Mouse (Mus musculus): ENCODE results near the gene Mmp13. TPM values are rescaled to one million over a fixed set of nuclear protein-coding genes. Genes with fewer than 3 reads are reported as not detected.
"Not testable (repeated sequence)": the region's sequence is repeated elsewhere in the genome, so short reads cannot be mapped to it uniquely, and the experiment has no call there.

Gene Mmp13
- polyA plus RNA-seq (2017; shearing (Covaris generic)): not detected

- no peak for ATAC-seq
These were observed at the start of gene Mmp13 for GRCm38 (mm10) chr9:7272214-7272613. Gene Mmp13 (plus strand): TSS chr9:7272514.

GRCm38 (mm10) chr9:7238619-7239018, 33.7 kb upstream of the Mmp13 start:
- ATAC-seq: no peak

- ATAC-seq: peak; percentile 96
These were observed 32.3 kb upstream of the Mmp13 start for GRCm38 (mm10) chr9:7239967-7240366.

- ATAC-seq: no peak
These were observed 19.3 kb upstream of the Mmp13 start for GRCm38 (mm10) chr9:7252797-7253654.

- ATAC-seq: no peak
These were observed 10.6 kb upstream of the Mmp13 start for GRCm38 (mm10) chr9:7261667-7262066.

- no peak for ATAC-seq
These were observed 2.2 kb upstream of the Mmp13 start for GRCm38 (mm10) chr9:7270071-7270470.

GRCm38 (mm10) chr9:7282565-7283302, 10.4 kb downstream of the Mmp13 start:
- ATAC-seq: no peak

- not testable (repeated sequence) for ATAC-seq
These were observed 11.0 kb downstream of the Mmp13 start for GRCm38 (mm10) chr9:7283303-7283684.

- ATAC-seq: no peak
These were observed 17.2 kb downstream of the Mmp13 start for GRCm38 (mm10) chr9:7289501-7289900.

GRCm38 (mm10) chr9:7289901-7290300, 17.6 kb downstream of the Mmp13 start:
- no peak for ATAC-seq

GRCm38 (mm10) chr9:7292132-7292531, 19.8 kb downstream of the Mmp13 start:
- no peak for ATAC-seq

GRCm38 (mm10) chr9:7331847-7332246, 59.5 kb downstream of the Mmp13 start:
- ATAC-seq: no peak

Other genes with a start within 250 kb of the Mmp13 start
- gene Dync2h1, start 88.1 kb upstream of the Mmp13 start, polyA plus RNA-seq (2017; shearing (Covaris generic)): 1 to 10 TPM; 7.1 to 8.7 TPM
- gene Dcun1d5, start 88.0 kb upstream of the Mmp13 start, polyA plus RNA-seq (2017; shearing (Covaris generic)): 10 to 100 TPM in 1 of 2 experiments, 1 to 10 TPM in 1; 8.4 to 43.2 TPM
- gene Mmp12, start 71.9 kb downstream of the Mmp13 start, polyA plus RNA-seq (2017; shearing (Covaris generic)): not detected
- not detected for gene Mmp1b, start 115.5 kb downstream of the Mmp13 start, polyA plus RNA-seq (2017; shearing (Covaris generic))
- gene Mmp3, start 173.3 kb downstream of the Mmp13 start, polyA plus RNA-seq (2017; shearing (Covaris generic)): not detected
- gene Mmp10, start 229.8 kb downstream of the Mmp13 start, polyA plus RNA-seq (2017; shearing (Covaris generic)): not detected

All from CD4-positive, CD25-positive, alpha-beta regulatory T cell, adult 4 months (primary cell).